Mouse (Mus musculus) ES-Bruce4 (cell line): ENCODE measurements around the gene March6.

ENCODE experiments used
- CTCF ChIP-seq: IDR thresholded peaks from one replicate; pipeline ENCODE4 v1.8.1; 2011; ENCODE audit warnings: low read depth, low read length
- POLR2A ChIP-seq: IDR thresholded peaks from one replicate; pipeline ENCODE4 v1.8.1; 2011; ENCODE audit warnings: low read length; ENCODE audit not compliant: insufficient read depth

DNA sequence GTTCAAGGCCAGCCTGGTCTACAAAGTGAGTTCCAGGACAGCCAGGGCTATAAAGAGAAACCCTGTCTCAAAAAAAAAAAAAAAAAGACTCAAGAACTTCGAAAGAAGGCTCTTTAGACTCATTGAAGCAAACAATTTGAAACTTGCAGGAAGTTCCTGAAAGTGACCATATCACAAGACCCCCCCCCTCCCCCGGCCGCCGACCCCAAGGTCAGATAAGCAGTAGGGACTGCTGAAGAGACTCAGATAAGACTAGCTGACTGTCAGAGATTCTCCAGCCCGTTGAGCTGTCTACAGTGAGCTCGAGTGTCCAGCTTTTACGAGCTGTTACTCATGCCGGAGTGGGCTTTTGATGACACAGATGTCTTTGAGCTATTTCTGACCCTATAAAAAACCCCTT lies 32.0 kb upstream of the March6 start:
- TF ChIP-seq POLR2A (no peak), CTCF (no peak)
